Mouse (Mus musculus) gonadal fat pad, adult 2 months (tissue): ENCODE measurements around the gene Gm21767. TPM values are rescaled to one million over a fixed set of nuclear protein-coding genes. Genes with fewer than 3 reads are reported as not detected.
"Not testable (repeated sequence)": the region's sequence is repeated elsewhere in the genome, so short reads cannot be mapped to it uniquely, and the experiment has no call there.

Experiments used
- DNase-seq: peaks from one replicate; pipeline ENCODE4 v3.0.0-alpha.2; 2012; ENCODE audit warnings: low read depth
- polyA plus RNA-seq: library from polyadenylated mRNA; depleted of rRNA; stranded (reverse); fragments of >200 nt; gene quantifications from 2 replicates; pipeline ENCODE4 v1.2.3, GENCODE M21; 2012; rRNA removed

The Gm21767 gene
- polyA plus RNA-seq, result not detected in 2 replicates

DNA sequence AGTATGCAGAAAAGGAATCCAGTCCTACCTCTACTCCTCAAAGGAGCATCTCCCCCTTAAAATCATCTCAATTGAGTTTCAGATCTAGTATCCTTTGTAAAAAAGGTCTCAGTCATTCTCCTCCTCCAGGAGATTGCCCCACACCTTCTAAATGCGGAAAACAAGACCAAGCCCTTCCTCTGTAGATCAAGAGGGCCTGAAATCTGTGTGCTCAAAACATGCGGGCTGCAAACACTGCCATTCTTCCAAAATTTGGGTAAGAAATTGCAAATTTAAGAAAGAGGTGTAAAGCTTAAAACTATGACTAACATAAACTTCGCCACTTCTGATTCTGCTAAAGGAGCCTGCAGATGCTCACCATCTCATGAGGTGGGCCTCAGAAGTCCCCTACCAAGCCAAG is at the start of gene Gm21767:
Gm21767 (plus strand) TSS at position 301 of the 400 bp plus-strand sequence.
- DNase-seq, result not testable (repeated sequence)
